Mouse (Mus musculus) E14TG2a.4 (cell line): ENCODE measurements around the gene Myo5a.

Source experiments
- H3K27me3 ChIP-seq: 2 replicates; pipeline ENCODE4 v1.6.1; 2014; ENCODE audit warnings: low read length, control low read depth; ENCODE audit not compliant: insufficient read depth
- H3K36me3 ChIP-seq: 2 replicates; pipeline ENCODE4 v1.6.1; 2014; ENCODE audit warnings: low read length, control low read depth; ENCODE audit not compliant: insufficient read depth
- H3K4me1 ChIP-seq: replicated peaks from 2 replicates; pipeline ENCODE4 v1.6.1; 2014; ENCODE audit warnings: low read depth, low read length, control low read depth
- H3K4me3 ChIP-seq: replicated peaks from 2 replicates; pipeline ENCODE4 v1.5.1; 2014; ENCODE audit warnings: mild to moderate bottlenecking, low read length
- H3K9me3 ChIP-seq: 2 replicates; pipeline ENCODE4 v1.6.1; 2014; ENCODE audit warnings: low read length, control low read depth
- CTCF ChIP-seq: conservative IDR thresholded peaks from 2 replicates; pipeline ENCODE4 v1.5.1; 2014; ENCODE audit warnings: low read length
- NANOG ChIP-seq: IDR thresholded peaks from 2 replicates; pipeline ENCODE4 v1.6.1; 2014; ENCODE audit warnings: borderline replicate concordance, low read length, mixed read lengths
- POU5F1 ChIP-seq: IDR thresholded peaks from 2 replicates; pipeline ENCODE4 v1.6.1; 2014; ENCODE audit warnings: low read length, borderline replicate concordance

Myo5a gene

GRCm38 (mm10) chr9:75197297-75197696 lies 126.5 kb downstream of the Myo5a start:
- H3K27me3 ChIP-seq = no peaks in the 10 kb centered on the region
- no peak overlapping the region for H3K4me3 ChIP-seq
- TF ChIP-seq NANOG (no peak), POU5F1 (no peak), CTCF (no peak)
- H3K36me3 ChIP-seq = peaks cover 44% of the 10 kb centered on the region
- no peaks in the 10 kb centered on the region for H3K9me3 ChIP-seq
- no peaks in the 10 kb centered on the region for H3K4me1 ChIP-seq

GRCm38 (mm10) chr9:75201506-75201905 lies 130.7 kb downstream of the Myo5a start:
- H3K27me3 ChIP-seq = no peaks in the 10 kb centered on the region
- H3K9me3 ChIP-seq = no peaks in the 10 kb centered on the region
- peaks cover 45% of the 10 kb centered on the region for H3K36me3 ChIP-seq
- TF ChIP-seq NANOG (no peak), POU5F1 (no peak), CTCF (no peak)
- no peak overlapping the region for H3K4me3 ChIP-seq
- no peaks in the 10 kb centered on the region for H3K4me1 ChIP-seq

DNA sequence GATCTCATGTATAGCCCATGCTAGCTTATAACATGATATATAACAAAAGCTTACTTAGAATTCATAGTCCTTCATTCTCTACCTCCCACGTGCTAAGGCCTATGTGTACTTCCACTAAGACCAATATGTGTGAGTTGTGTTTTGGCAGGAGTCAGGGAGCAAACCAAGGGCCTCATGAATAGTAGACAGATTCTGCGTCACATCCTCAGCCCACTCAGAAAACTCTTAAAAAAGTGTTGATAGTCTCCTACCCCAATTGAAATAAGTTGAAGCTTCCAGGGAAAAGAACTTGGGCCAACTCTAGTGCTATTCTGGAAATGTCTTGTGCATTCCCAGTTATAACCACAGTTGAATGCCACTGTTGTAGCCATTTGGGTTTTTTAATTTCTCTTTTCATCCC lies 131.2 kb downstream of the Myo5a start:
- H3K9me3 ChIP-seq = no peaks in the 10 kb centered on the region
- no peaks in the 10 kb centered on the region for H3K27me3 ChIP-seq
- H3K4me3 ChIP-seq = no peak overlapping the region
- no peaks in the 10 kb centered on the region for H3K4me1 ChIP-seq
- H3K36me3 ChIP-seq = peaks cover 45% of the 10 kb centered on the region
- TF ChIP-seq CTCF (no peak), NANOG (no peak), POU5F1 (no peak)

- Histone ChIP-seq H3K36me3 (peaks cover 37% of the 10 kb centered on the region), H3K4me1 (no peaks in the 10 kb centered on the region), H3K9me3 (no peaks in the 10 kb centered on the region), H3K4me3 (no peak overlapping the region), H3K27me3 (no peaks in the 10 kb centered on the region)
- TF ChIP-seq POU5F1 = no peak
- TF ChIP-seq CTCF = no peak
- TF ChIP-seq NANOG = no peak
Observed at GRCm38 (mm10) chr9:75209246-75209645, 138.4 kb downstream of the Myo5a start.

DNA sequence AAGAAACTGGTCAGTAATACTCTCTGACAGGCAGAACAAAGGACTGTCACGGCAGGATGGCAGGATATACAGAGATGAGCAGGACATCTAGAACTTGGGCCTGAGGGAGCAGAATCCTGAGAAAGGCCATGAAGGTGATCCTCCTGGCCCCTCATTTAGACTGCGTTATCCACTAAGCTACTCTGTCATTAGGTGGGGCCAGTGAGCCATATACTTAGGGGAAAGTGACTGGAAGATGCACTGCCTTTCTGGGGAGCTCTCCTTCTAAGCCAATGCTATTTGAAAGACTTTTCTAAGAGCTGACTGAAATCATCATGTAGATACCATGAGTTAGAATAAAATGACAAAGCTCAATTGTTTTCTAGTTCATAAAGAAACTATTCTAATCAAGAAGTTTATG lies 139.5 kb downstream of the Myo5a start:
- Histone ChIP-seq H3K4me3 (no peak overlapping the region), H3K36me3 (peaks cover 44% of the 10 kb centered on the region), H3K27me3 (no peaks in the 10 kb centered on the region), H3K9me3 (no peaks in the 10 kb centered on the region), H3K4me1 (no peaks in the 10 kb centered on the region)
- TF ChIP-seq CTCF = no peak
- TF ChIP-seq POU5F1 = no peak
- TF ChIP-seq NANOG = no peak

DNA sequence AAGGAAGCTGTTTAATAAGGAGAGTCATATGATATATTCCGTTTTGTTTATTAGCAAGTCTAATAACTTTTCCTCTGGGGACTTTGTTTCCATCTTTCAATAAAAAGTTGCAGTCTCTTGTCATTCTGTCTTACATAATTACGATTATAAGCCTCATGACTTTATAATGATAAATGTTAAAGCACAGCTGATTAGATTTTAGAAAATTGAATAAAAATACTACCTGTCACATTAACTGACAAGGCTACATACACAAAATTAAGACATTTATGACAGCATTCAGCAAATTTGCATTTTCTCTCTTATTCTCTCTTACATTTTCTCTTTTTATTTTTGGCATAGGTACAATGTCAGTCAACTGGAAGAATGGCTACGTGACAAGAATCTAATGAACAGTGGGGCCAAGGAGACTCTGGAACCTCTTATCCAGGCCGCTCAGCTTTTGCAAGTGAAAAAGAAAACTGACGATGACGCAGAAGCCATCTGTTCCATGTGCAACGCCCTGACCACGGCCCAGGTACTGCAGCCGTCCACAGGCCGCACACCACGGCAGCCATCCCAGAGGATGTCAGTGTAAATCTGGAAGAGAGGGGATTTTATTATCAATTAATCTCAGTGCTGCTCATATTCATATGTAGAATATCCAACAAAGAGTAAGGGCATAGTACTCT lies 144.1 kb downstream of the Myo5a start:
- H3K4me1 ChIP-seq = no peaks in the 10 kb centered on the region
- TF ChIP-seq POU5F1 = no peak
- TF ChIP-seq CTCF = no peak
- TF ChIP-seq NANOG = no peak
- peaks cover 73% of the 10 kb centered on the region for H3K36me3 ChIP-seq
- H3K4me3 ChIP-seq = no peak overlapping the region
- no peaks in the 10 kb centered on the region for H3K27me3 ChIP-seq
- H3K9me3 ChIP-seq = no peaks in the 10 kb centered on the region

GRCm38 (mm10) chr9:75219942-75220341 lies 149.1 kb downstream of the Myo5a start:
- TF ChIP-seq POU5F1 = no peak
- no peak for TF ChIP-seq CTCF
- no peak for TF ChIP-seq NANOG
- Histone ChIP-seq H3K9me3 (no peaks in the 10 kb centered on the region), H3K4me1 (peaks cover 11% of the 10 kb centered on the region), H3K4me3 (no peak overlapping the region), H3K36me3 (peaks cover 42% of the 10 kb centered on the region), H3K27me3 (no peaks in the 10 kb centered on the region)

DNA sequence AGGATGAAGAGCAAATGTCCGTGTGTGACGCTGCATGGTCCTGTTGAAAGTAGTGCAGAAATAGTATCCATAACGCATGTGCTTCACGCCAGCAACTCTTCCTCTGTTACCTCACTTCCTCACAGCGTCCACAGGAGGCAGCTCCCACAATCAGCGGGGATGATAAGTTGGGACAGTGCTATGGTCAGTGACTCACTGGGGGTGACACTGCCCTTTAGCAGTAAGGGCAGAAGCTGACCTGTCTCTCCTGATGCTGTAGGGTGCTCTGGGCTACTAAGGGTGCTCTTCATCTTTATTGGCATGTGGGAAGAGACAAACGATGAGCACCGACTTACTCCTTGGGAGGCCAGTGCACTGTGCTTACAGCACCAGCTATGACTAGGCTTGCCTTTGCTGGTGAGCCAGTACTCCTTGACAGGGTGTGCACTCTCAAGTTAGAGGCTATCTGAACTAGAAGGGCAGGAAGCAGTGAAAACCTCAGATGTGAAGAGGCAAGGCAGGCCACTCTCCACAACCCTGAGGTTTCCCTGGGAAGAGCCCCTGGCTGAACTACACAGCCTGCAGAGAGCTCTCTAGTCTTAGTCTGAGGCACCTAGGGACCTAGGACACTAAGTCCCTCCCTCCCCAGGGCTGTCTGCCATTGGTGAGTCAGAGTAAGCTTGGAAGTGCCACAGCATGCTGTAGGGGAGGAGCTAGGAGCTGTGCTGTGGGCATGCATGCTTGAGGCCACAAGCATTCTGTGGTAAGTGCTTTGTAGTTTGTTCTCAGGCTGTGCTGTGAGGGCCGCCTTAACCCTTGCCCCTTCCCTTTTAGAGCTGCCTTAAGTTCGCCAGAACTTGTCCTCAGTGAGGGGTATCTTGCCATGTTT lies 150.8 kb downstream of the Myo5a start:
- no peaks in the 10 kb centered on the region for H3K27me3 ChIP-seq
- peaks cover 25% of the 10 kb centered on the region for H3K36me3 ChIP-seq
- TF ChIP-seq POU5F1 (no peak), CTCF (no peak), NANOG (no peak)
- H3K4me3 ChIP-seq = 0 out of 2 replicates have a peak overlapping the region, but pooled peaks have one; percentile 4
- H3K4me1 ChIP-seq = peaks cover 11% of the 10 kb centered on the region
- no peaks in the 10 kb centered on the region for H3K9me3 ChIP-seq
